Mouse (Mus musculus): ENCODE measurements around the gene Pax2.

DNA sequence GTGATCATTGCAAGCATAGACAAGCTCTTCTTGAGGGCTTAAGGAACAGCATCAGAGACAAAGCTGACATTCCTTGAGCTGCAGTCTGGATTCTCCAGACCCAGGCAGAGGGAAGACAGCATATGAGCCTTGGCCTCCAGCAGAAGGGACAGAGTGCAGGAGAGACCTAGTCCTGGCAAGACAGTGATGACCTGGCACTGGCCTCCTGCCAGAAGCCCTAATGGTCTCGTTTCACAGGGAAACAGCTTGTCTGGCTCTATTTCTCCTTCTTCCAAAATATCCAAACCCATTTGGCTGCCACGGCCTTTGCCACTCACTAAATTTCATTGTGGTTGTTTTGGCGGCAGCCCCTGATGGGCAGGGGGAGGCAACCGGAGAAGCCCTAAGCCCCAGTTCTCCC, 36.1 kb downstream of the Pax2 start:
- TF ChIP-seq CTCF (IDR thresholded peaks at IDR 0.05; ENCODE audit: borderline replicate concordance, insufficient read depth, low read length) (no peak), POLR2A (IDR thresholded peaks at IDR 0.05; ENCODE audit: low read depth, low read length) (no peak)
